Mouse (Mus musculus) kidney, embryonic 16.5 days (tissue): ENCODE data around the gene Cdc42ep4. TPM values are rescaled to one million over a fixed set of nuclear protein-coding genes. Genes with fewer than 3 reads are reported as not detected.
A peak's percentile ranks its signal among the peaks of the same experiment; 100 is the strongest.

Source experiments
- ATAC-seq: fragments of 200-750 bp; cut with Nextera tagmentation; 2 replicates; pipeline ENCODE4 v1.8.0; 2017; ENCODE audit warnings: moderate TSS enrichment; ENCODE audit not compliant: low FRiP score, low TSS enrichment
- H3K27ac ChIP-seq: fragments of 300-500 bp; sonication (generic); 2 replicates; pipeline ENCODE4 v1.5.1; 2014; ENCODE audit warnings: low read length
- H3K27me3 ChIP-seq: fragments of 300-500 bp; sonication (generic); 2 replicates; pipeline ENCODE4 v1.6.1; 2014; ENCODE audit warnings: low read length, control low read depth, mixed read lengths; ENCODE audit not compliant: insufficient read depth
- H3K36me3 ChIP-seq: fragments of 300-500 bp; sonication (generic); 2 replicates; pipeline ENCODE4 v1.6.1; 2014; ENCODE audit warnings: low read length, control low read depth, mixed read lengths; ENCODE audit not compliant: insufficient read depth
- H3K4me1 ChIP-seq: fragments of 300-500 bp; sonication (generic); 2 replicates; pipeline ENCODE4 v1.6.1; 2014; ENCODE audit warnings: low read length, control low read depth, mixed read lengths; ENCODE audit not compliant: insufficient read depth
- H3K4me2 ChIP-seq: fragments of 300-500 bp; sonication (generic); replicated peaks from 2 replicates; pipeline ENCODE4 v1.6.1; 2014; ENCODE audit warnings: low read depth, low read length
- H3K4me3 ChIP-seq: fragments of 300-500 bp; sonication (generic); 2 replicates; pipeline ENCODE4 v1.5.1; 2014; ENCODE audit warnings: mild to moderate bottlenecking, low read length
- H3K9ac ChIP-seq: fragments of 300-500 bp; sonication (generic); replicated peaks from 2 replicates; pipeline ENCODE4 v1.6.1; 2014; ENCODE audit warnings: low read length
- H3K9me3 ChIP-seq: fragments of 300-500 bp; sonication (generic); 2 replicates; pipeline ENCODE4 v1.6.1; 2016; ENCODE audit warnings: low read length, control low read depth
- WGBS: fragments of 180-500 bp; shearing (Covaris S2); extraction: QIAGEN DNeasy Blood & Tissue Kit; methylation state at CpG from one replicate; pipeline ENCODE4 v1.1.7; 2014; 5-methylcytosine and 5-hydroxymethylcytosine counted together
- polyA plus RNA-seq: library from polyadenylated mRNA; unstranded; fragments of >200 nt; fragmentation: Nextera tagmentation; extraction: Ambion mirVana; gene quantifications from 2 replicates; pipeline ENCODE4 v1.2.1, GENCODE M21; 2015

The Cdc42ep4 gene
- polyA plus RNA-seq, 1 experiment from 2014 or later = 73.9 TPM

DNA sequence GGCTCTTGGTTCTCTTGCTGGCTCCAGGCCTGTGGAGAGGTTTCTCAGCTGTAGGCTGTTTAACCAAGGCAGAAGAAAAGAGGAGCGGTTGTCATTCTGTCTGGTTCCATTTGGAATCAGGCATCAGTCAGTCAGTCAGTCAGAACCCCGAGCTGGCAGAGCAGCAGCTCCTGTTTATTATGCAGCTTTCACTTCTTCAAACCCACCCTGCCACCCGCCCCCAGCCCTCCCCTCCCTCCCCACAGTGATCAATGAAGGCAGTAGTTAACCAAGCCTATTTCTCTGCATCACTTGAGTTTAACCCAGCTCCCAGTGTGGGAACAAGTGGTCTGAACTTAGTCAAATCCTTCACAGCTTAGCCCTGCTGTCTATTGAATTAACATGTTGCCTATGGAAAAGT lies 59.8 kb downstream of the Cdc42ep4 start:
- Histone ChIP-seq H3K9me3 (peaks cover 7% of the 10 kb centered on the region; the same call in 1 of the 2 replicates), H3K4me3 (no peak overlapping the region), H3K9ac (no peak overlapping the region), H3K27ac (no peak overlapping the region), H3K36me3 (peaks cover 55% of the 10 kb centered on the region), H3K4me1 (peaks cover 4% of the 10 kb centered on the region; the same call in 1 of the 2 replicates), H3K4me2 (no peak overlapping the region), H3K27me3 (no peaks in the 10 kb centered on the region)
- ATAC-seq = no peak
- WGBS = 71% methylated on average over 3 of the region's 3 CpGs

DNA sequence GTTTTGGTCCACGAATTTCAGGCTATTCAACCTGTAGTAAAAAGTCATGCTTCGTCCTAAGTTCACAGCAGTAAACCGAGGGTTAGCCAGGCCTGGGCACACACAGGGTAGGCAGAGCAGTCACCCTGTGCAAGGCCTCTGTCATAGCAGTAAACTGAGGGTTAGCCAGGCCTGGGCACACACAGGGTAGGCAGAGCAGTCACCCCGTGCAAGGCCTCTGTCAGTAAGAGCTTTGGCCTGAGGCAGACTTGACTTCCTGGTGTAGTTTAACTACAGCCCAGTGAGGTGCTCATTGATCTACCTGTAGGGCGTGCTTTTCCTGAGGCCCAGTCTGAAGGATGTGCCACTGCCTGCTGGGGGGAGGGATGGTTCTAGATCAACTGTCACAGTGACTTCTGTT lies 60.4 kb downstream of the Cdc42ep4 start:
- H3K27ac ChIP-seq = no peak overlapping the region
- ATAC-seq = no peak
- no peaks in the 10 kb centered on the region for H3K27me3 ChIP-seq
- H3K4me2 ChIP-seq = no peak overlapping the region
- H3K36me3 ChIP-seq = peaks cover 55% of the 10 kb centered on the region
- H3K9ac ChIP-seq = no peak overlapping the region
- H3K9me3 ChIP-seq = peaks cover 7% of the 10 kb centered on the region; the same call in 1 of the 2 replicates
- H3K4me1 ChIP-seq = peaks cover 7% of the 10 kb centered on the region
- H3K4me3 ChIP-seq = no peak overlapping the region
- WGBS = 89% methylated on average over 5 of the region's 5 CpGs

DNA sequence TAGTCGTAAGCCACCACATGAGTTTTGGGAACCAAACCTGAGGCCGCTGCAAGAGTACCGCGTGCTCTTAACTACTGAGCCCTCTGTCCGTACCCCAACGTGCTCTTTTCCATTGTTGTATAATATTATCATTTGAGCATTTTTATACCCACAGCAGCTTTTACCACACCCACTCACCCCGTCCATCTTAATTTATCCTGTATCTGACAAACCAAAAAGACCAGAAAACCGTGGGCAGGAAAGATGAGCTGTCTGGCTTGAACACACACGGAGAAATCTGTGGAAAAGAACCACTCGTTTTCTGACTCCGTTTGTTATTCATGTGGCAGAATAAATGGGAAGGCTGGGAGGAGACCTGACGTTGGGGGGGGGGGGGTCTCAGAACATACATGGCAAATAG lies 61.2 kb downstream of the Cdc42ep4 start:
- H3K9me3 ChIP-seq = peaks cover 4% of the 10 kb centered on the region; the same call in 1 of the 2 replicates
- no peak for ATAC-seq
- peaks cover 49% of the 10 kb centered on the region for H3K36me3 ChIP-seq
- 84% methylated on average over 12 of the region's 12 CpGs for WGBS
- no peak overlapping the region for H3K9ac ChIP-seq
- no peak overlapping the region for H3K27ac ChIP-seq
- H3K27me3 ChIP-seq = no peaks in the 10 kb centered on the region
- H3K4me3 ChIP-seq = no peak overlapping the region
- peaks cover 9% of the 10 kb centered on the region for H3K4me1 ChIP-seq
- no peak overlapping the region for H3K4me2 ChIP-seq

DNA sequence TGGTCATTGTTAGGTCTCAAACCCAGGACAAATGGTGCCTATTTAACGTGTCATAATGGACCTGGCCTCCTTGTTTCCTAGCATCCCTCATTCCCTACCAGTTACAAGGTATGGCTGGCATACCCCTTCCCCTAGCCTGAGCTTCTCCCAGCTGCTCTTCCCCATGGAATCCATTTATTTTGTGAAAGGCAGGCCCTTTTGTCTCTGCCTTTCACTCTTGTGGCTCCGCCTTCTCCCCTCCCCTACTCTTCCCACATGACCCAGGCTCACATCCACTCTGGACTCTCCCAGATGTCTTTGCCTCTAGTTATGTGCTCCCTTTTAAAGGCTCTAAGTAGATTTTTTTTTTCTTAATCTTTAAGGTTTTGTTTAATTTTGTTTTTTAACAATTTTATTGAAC lies 64.7 kb downstream of the Cdc42ep4 start:
- no peak overlapping the region for H3K27ac ChIP-seq
- H3K4me2 ChIP-seq = no peak overlapping the region
- H3K4me1 ChIP-seq = peaks cover 25% of the 10 kb centered on the region
- no peaks in the 10 kb centered on the region for H3K27me3 ChIP-seq
- no peak overlapping the region for H3K9ac ChIP-seq
- no peaks in the 10 kb centered on the region for H3K9me3 ChIP-seq
- H3K4me3 ChIP-seq = no peak overlapping the region
- H3K36me3 ChIP-seq = peaks cover 30% of the 10 kb centered on the region
- no peak for ATAC-seq
- 54% methylated on average over 2 of the region's 2 CpGs for WGBS

DNA sequence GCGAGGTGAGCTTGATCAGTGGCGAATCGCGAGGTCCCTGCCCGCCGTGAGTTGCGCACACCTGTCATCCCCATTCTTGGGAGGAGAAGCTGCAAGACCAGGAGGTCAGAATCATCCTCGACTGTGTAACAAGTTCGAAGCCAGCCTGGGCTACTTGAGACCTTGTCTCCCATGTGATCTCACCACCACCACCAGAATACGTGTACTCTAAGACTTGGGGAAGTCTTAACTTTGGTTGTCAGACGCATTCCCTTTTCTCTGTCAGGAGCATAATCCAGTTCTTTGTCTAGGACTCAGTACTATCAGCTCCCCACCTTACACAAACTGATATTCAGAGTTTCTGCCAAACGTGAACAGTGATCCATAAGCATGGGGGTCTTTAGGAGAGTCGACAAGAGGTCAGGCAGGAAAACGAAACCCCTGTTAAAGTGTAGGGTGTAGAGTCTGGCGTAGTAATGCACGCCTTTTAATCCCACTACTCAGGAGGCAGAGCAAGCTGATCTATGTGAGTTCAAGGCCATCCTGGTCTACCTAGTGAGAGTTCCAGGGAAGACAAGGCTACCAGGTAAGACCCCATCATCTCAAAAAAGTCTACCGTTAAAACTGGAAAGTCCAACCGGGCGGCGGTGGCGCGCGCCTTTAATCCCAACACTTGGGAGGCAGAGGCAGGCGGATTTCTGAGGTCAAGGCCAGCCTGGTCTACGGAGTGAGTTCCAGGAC lies 66.8 kb downstream of the Cdc42ep4 start:
- Histone ChIP-seq H3K4me1 (peaks cover 34% of the 10 kb centered on the region), H3K4me3 (peak overlapping the region; percentile 98), H3K4me2 (peak overlapping the region; percentile 84), H3K27ac (peak overlapping the region; percentile 97), H3K36me3 (peaks cover 23% of the 10 kb centered on the region), H3K9ac (peak overlapping the region; percentile 94), H3K27me3 (no peaks in the 10 kb centered on the region), H3K9me3 (no peaks in the 10 kb centered on the region)
- 41% methylated on average over 25 of the region's 25 CpGs for WGBS
- no peak for ATAC-seq

DNA sequence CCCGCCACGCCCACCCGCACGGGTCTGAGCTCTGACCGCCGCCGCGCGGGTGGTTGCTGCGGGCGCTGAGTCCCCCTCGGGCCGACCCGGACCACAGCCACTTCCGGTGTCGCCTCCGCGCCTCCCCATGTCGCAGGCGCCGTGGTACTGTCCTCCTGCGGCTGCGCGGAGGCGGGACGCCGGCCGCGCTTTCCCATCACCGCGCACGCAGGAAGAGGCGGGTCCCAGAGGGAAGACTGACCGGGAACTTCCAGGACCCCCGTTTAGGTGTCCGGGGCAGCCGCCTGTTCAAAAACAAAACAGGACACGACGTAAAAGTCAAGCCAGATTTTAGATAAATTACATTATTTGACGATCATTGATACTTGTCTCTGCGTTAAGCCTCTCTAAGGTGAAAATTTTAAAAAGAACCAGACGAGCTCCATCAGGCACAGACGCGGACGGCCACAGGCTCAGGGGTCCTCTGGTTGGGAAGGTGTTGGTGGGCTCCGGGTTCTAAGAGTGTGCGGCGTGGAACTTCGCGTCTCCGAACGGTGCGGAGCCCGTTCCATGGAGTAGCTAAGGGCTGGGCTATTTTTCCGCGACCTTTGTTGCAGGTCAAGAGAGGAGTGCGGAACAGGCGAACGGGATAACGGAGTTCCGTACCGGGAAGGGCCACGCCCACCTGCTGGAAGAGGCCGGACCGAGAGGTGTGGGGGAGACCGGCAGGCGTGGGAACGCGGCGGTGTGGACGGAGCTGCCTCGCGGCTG lies 67.5 kb downstream of the Cdc42ep4 start, which contains the start of the genes Fam104a and D11Wsu47e:
TSS of gene Fam104a (minus strand) at position 199 of the 750 bp plus-strand sequence.
TSS of gene D11Wsu47e (plus strand) at position 456 of the 750 bp plus-strand sequence.
- Histone ChIP-seq H3K4me3 (peak within 1 kb of the TSS; percentile 98), H3K4me2 (peak within 1 kb of the TSS; percentile 84), H3K27ac (peak within 1 kb of the TSS; percentile 97), H3K27me3 (no peaks in the 10 kb centered on the region), H3K36me3 (peaks cover 16% of the 10 kb centered on the region), H3K9me3 (no peaks in the 10 kb centered on the region), H3K4me1 (peaks cover 34% of the 10 kb centered on the region), H3K9ac (peak within 1 kb of the TSS; percentile 94)
- under 1% methylated on average over 70 of the region's 73 CpGs for WGBS
- ATAC-seq = peak; percentile 95

DNA sequence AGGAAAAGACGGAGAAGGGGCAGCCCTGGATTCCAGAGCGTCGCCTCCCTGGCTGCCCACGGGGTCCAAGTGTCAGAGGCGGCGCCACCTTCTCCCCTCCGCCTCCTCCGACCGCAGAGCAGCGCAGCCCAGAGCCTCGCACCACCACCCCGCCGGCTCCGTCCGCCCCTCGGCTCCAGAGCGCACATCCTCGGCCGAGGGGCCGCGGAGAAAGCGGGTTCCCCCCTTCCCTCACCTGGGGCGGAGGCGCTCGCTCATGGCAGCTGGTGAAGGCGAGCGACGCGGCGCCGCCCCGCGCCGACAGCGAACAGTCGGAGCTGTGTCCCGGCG lies 68.1 kb downstream of the Cdc42ep4 start:
- ATAC-seq = peak; percentile 75
- peak overlapping the region; percentile 97 for H3K27ac ChIP-seq
- H3K9me3 ChIP-seq = no peaks in the 10 kb centered on the region
- H3K9ac ChIP-seq = peak overlapping the region; percentile 94
- H3K36me3 ChIP-seq = peaks cover 11% of the 10 kb centered on the region
- peaks cover 34% of the 10 kb centered on the region for H3K4me1 ChIP-seq
- H3K27me3 ChIP-seq = no peaks in the 10 kb centered on the region
- peak overlapping the region; percentile 98 for H3K4me3 ChIP-seq
- 0% methylated on average over 17 of the region's 38 CpGs for WGBS
- peak overlapping the region; percentile 67 for H3K4me2 ChIP-seq

DNA sequence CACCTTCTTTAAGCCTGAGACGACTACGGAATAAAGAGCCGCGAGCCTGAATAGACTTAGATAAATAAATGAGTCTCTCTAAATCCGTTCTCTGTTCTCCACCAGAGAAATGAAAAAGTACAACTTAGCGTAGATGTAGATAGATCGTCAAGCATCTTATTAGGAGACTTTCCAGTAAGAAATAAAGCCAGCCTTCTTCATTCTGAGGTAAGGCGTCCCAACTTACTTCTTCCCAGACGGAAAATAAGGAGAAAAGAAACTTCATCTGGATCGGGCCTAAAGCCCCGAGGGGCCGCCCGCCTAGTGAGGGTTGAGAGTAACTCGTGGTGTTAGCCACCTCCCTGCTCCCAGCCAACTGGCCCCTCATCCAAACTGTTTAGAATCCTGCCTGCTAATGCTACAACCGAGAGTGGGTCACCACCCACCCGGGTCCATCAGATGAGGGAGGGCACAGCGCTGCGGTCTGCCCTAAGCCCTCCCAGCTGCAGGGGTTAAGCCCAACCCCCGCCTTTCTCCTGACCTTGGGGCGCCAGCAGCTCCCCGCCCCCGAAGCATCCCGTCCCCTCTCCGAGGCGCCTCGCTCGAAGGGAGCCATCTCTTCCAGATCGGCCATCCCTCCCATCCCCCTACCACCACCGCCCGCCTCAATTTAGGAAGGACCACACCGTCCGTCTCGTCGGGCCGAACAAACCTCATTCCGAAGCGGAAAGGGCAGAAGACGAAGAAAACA lies 68.6 kb downstream of the Cdc42ep4 start:
- peak overlapping the region; percentile 94 for H3K9ac ChIP-seq
- no peaks in the 10 kb centered on the region for H3K27me3 ChIP-seq
- H3K4me2 ChIP-seq = peak overlapping the region; percentile 67
- WGBS = 1% methylated on average over 37 of the region's 38 CpGs
- peaks cover 5% of the 10 kb centered on the region for H3K36me3 ChIP-seq
- H3K4me1 ChIP-seq = peaks cover 34% of the 10 kb centered on the region
- H3K4me3 ChIP-seq = peak overlapping the region; percentile 98
- peak overlapping the region; percentile 97 for H3K27ac ChIP-seq
- ATAC-seq = peak; percentile 46
- H3K9me3 ChIP-seq = no peaks in the 10 kb centered on the region

DNA sequence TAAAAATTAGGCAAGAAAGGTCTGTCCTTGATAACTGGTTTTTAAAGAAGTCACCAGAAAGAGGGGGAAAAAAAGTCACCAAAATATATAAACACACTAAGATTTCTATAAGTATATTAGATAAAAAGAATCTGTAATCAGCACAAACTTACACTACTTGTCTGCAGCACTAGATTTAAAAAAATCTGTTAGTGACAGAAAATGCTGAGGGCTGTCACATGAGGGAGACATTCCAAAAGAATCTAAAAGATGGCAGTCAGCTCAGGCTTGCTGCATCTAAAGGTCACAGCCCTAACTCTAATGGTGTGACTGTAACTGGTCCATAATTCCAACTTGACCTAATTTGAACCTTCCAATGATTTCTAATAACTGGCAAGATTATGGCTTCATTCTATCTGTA lies 69.7 kb downstream of the Cdc42ep4 start:
- Histone ChIP-seq H3K27ac (no peak overlapping the region), H3K9ac (no peak overlapping the region), H3K4me2 (peak overlapping the region; percentile 67; the same call in 1 of the 2 replicates), H3K36me3 (peaks cover 1% of the 10 kb centered on the region; the same call in 1 of the 2 replicates), H3K4me1 (peaks cover 32% of the 10 kb centered on the region), H3K9me3 (no peaks in the 10 kb centered on the region), H3K4me3 (no peak overlapping the region), H3K27me3 (no peaks in the 10 kb centered on the region)
- ATAC-seq = no peak
